Mouse (Mus musculus) adrenal gland, adult 2 months (tissue): ENCODE results near the gene Lrrc10b. TPM values are rescaled to one million over a fixed set of nuclear protein-coding genes. Genes with fewer than 3 reads are reported as not detected.

Experiments used
- DNase-seq: peaks from one replicate; pipeline ENCODE4 v3.0.0; 2021
- polyA plus RNA-seq: library from polyadenylated mRNA; depleted of rRNA; stranded (reverse); fragments of >200 nt; gene quantifications from 2 replicates; pipeline ENCODE4 v1.2.3, GENCODE M21; 2012
- total RNA-seq, 2 experiments: library from RNA; stranded (reverse); gene quantifications; 2 replicates each; pipeline ENCODE4 v1.2.3; 2021

The Lrrc10b gene
- total and polyA plus RNA-seq, 3 experiments, result 2.8 to 5.0 (median 3.3) TPM

- no peak for DNase-seq
These were observed 12.4 kb downstream of the Lrrc10b start for GRCm38 (mm10) chr19:10444685-10445369.

- DNase-seq, result no peak
These were observed 19.8 kb downstream of the Lrrc10b start for GRCm38 (mm10) chr19:10437521-10437920.

- peak; percentile 42 for DNase-seq
These were observed 20.5 kb downstream of the Lrrc10b start for GRCm38 (mm10) chr19:10436726-10437125.

DNA sequence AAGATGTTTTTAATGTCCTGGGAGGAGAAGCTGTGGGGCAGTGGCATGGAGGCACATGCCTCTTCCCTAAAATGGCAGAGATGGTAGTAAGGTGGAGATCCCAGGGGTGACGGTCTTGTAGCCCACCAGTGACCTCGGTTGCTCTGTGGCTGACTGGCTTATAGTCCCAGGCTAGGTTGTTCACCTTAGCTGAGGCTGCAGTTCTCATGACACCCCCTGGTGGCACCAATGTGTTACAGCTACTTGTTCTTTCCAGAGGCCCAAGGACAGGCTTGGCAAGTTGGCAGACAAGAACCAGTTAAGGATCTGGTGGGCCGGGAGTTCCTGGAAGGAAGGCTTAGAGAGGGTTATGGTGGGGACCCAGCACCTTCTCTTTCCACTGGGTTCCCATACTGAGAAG lies 21.4 kb downstream of the Lrrc10b start:
- peak; percentile 75 for DNase-seq

- DNase-seq, result no peak
These were observed 22.3 kb downstream of the Lrrc10b start for GRCm38 (mm10) chr19:10434927-10435326.

GRCm38 (mm10) chr19:10433879-10434540 lies 23.3 kb downstream of the Lrrc10b start:
- no peak for DNase-seq

GRCm38 (mm10) chr19:10433225-10433624 lies 24.0 kb downstream of the Lrrc10b start:
- no peak for DNase-seq

DNA sequence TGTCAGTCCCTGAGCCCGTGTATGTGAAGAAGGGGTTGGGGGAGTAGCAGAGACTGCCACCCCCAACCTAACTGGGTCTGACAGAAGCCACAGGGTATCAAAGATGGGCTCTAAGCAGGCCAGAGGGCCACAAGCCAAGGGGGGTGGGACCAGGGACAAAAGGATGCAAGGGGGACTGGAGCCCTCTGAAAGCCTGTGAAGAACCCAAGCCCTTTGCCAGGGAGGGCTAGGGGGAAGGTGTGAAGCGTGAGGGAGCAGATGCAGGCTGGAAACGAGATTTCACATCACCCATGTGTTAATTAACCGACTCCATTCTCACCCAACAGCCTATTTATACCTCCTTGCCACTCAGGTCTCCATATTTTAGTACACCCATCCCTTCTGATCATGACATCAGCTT lies 25.4 kb downstream of the Lrrc10b start:
- DNase-seq, result no peak

DNA sequence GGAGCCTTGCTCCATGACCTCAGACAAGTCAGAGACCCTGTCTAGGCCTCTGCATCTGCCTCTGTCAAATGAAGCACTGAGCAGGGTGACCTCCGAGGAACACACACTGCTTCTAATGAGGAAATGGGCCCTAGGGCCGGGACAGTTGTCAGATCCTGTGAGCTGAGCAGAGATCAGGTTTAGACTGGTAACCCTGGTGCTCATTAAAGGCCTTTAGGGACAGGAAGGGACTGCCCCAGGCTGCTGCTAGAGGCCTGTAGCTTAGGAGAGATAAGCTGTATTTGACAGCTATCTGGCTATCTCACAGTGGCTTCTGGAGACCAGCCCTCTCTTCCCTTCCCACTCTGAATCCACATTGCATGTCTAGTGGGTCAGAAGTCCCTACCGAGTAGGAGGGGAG lies 25.9 kb downstream of the Lrrc10b start:
- no peak for DNase-seq

- DNase-seq, result no peak
These were observed 27.9 kb downstream of the Lrrc10b start for GRCm38 (mm10) chr19:10429371-10429770.

DNA sequence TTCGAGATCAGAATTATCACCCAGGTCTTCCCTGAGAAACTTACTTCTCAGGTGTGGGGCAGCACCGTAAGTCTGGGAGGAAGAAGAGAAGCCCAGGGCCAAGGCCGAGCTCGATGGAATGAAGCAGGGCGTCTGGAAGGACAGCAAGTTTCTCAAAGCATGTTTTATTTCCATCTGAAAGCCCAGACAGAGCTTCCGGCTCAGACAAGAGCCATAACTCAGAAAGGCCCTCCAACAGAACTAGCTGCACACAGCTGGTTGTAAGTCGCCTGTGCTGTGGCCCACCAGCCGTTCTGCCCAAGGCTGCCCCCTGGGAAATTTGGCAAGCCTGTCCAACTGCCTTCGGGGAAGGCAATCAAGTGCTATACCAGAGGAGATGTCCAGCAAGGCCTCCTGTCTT lies 29.8 kb downstream of the Lrrc10b start:
- DNase-seq, result no peak

DNA sequence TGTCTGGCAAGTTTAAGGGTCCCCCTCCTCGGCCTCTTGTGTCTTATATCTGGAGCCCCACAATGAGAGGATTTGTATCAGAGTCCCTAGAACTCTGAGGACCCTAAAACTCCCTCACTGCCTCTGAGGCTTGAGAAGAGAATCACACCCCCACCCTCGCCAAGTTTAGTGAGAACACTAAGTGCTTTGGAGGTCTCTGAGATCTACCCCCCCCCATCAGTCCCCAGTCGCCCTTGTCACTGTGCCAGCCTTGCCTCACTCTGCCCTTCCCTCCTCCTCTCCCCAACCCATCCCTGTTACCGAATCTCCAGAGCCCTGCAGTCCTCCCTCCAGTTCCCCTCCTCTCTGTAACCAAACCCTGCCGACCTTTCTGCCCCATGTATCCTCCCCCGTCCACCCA lies 30.5 kb downstream of the Lrrc10b start:
- no peak for DNase-seq

GRCm38 (mm10) chr19:10426312-10426711 lies 31.0 kb downstream of the Lrrc10b start:
- no peak for DNase-seq

DNA sequence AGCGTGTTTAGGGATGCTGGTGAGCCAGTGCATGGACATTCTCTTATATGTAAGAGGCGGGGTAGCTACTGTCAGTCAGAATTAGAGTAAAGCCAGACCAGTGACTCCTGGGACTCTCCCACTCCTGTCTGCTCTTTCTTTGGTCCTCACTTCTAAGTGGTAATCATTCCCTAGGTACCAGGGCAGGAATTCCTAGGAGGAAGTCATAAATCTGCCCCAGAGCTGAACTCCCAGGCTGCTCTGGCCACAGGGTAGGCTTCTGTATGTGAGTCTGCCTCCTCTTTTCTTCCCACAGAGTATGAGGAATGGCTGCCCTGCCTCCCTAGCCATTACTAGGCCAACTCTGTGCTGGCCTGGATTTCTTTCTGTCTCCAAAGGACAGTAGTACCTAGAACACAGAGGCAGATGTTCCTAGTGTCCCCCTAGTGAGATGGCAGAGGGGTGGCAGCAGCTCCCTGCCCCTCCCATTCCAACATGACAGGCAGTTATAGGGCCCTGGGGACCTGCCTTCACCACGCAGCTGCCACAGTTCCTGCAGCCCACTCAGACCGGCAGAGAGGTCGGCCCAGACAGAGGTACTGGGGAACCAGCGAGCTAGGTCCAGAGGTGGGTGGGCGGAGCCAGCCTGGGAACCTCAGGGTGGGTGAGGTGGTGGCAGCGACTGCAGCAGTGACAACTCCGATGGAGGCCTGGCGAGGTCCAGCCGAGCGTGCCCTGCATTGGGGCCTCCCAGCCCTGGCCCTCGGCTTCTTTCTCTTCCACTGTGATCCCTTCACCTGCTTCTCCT lies 31.6 kb downstream of the Lrrc10b start:
- DNase-seq, result no peak

GRCm38 (mm10) chr19:10424751-10425150 lies 32.5 kb downstream of the Lrrc10b start:
- DNase-seq, result no peak

GRCm38 (mm10) chr19:10421986-10422976 lies 35.0 kb downstream of the Lrrc10b start:
- DNase-seq, result no peak

DNA sequence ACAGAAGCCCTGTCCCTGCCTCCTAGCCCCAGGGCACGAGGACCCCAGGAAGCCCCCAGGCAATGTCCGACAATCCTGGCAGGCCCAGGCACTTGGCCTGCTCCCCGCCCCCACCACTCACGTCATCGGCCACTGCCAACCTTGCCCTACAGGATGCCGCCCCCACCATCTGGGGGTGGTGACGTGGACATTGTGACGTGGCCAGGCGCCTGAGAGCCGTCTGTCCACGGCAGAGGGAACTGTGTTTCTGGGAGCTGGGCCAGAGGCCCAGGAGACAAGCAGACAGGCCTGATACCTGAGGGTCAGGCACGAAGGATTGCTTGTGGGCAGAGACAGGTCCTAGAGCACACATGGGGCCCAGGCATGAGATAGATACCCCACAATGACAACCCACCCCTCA lies 39.8 kb downstream of the Lrrc10b start:
- DNase-seq, result peak; percentile 66

DNA sequence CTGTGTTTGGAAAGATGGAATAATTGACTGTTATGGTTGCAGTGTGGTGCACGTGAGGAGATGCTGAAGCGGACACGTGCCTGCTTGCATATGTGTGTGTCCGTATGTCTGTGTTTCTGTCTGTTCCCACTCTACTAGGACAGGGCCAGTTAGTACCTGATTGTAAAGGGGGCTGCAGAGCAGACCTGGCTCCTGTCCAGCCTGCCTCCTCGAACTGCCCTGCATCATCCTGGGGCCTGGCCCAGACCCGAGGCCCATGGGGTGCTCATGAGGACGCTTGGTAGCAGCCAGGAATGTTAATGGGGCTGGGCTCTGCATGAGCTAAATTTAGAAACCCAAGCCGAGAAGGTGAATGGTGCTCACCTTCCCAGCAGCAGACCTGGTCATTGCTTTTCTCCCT lies 40.4 kb downstream of the Lrrc10b start:
- DNase-seq, result no peak

DNA sequence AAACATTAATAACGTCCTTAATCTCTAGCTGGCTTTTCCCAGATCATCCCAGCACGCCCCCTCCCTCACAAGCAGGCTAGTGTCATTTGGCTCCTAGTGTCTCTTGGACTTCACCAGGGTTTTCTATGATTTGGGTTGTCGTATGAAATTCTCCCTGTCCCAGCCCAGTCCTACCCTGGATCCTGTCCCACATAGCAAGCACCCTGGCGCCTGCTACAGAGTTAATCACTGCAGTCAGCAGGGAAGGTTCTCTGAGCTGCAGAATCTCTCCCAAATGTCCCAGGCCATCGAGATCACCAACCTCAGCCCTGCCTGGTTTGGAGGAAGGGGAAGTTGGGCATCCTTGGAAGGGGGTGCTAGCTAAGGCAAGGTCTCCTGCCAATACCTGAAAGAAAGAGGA lies 41.8 kb downstream of the Lrrc10b start:
- DNase-seq, result no peak

DNA sequence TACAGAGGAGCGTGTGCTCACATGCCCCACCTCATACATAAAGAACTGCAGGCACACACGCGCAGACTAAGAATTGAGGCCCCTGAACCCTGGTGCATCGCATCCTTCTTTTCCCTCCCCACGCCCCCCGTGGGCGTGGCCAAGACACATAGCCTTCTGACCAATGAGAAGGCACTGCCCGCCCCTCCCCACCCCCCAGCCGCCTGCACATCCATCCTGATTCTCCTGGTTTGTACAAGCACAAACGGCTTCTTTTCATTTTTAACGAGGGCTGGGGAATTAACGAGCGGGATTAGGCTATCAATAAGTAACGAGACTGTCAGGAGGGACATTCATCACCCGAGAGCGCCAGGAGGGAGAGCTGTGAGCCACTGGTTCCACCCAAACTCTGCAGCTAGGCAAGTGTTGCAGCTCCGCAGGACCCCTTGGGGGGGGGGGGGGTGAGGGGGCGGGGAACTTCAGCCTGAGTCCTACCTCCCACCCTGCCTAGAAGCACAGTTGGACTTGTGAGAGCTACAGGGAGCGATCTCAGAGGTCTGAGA lies 43.5 kb downstream of the Lrrc10b start:
- DNase-seq, result no peak
